Mouse (Mus musculus): ENCODE results near the gene Dnah9.

GRCm38 (mm10) chr11:66046594-66047193 is 121.7 kb downstream of the Dnah9 start:
- TF ChIP-seq CHD1 (IDR thresholded peaks at IDR 0.05; ENCODE audit: low read depth, low read length) (no peak), CTCF (conservative IDR thresholded peaks at IDR 0.05 in 1 of 2, IDR thresholded peaks at IDR 0.05 in 1 of 2; ENCODE audit: low read depth in 2 of 2, low read length in 2 of 2) (no peak), ZNF384 (IDR thresholded peaks at IDR 0.05; ENCODE audit: low read depth, low read length) (no peak), BHLHE40 (IDR thresholded peaks at IDR 0.05; ENCODE audit: low read depth, low read length) (no peak), ZC3H11A (IDR thresholded peaks at IDR 0.05; ENCODE audit: low read depth, low read length) (no peak), EP300 (IDR thresholded peaks at IDR 0.05; ENCODE audit: low read length) (no peak), TCF12 (IDR thresholded peaks at IDR 0.05; ENCODE audit: low read depth, low read length) (no peak), KAT2A (IDR thresholded peaks at IDR 0.05; ENCODE audit: insufficient replicate concordance, low read length) (no peak), MAFK (IDR thresholded peaks at IDR 0.05; ENCODE audit: insufficient replicate concordance, low read length) (no peak), MXI1 (IDR thresholded peaks at IDR 0.05; ENCODE audit: low read depth, low read length) (no peak)
